Mouse (Mus musculus) bone marrow, adult 2 months (tissue): ENCODE measurements around the gene Nbl1.
A peak's percentile ranks its signal among the peaks of the same experiment; 100 is the strongest.

Source experiments
- CTCF ChIP-seq: fragments of 200-500 bp; IDR thresholded peaks from 2 replicates; pipeline ENCODE4 v1.5.1; 2011; ENCODE audit warnings: low read length, control low read depth; ENCODE audit not compliant: control insufficient read depth, insufficient read depth
- POLR2A ChIP-seq: fragments of 200-500 bp; IDR thresholded peaks from 2 replicates; pipeline ENCODE4 v1.6.1; 2011; ENCODE audit warnings: low read depth, mild to moderate bottlenecking, control low read depth, low read length, borderline replicate concordance; ENCODE audit not compliant: control insufficient read depth

GRCm38 (mm10) chr4:139115721-139116120 is 22.9 kb upstream of the Nbl1 start:
- 0 out of 2 replicates have a peak, but pooled peaks have one; percentile 22 for TF ChIP-seq CTCF
- TF ChIP-seq POLR2A: no peak
